Mouse (Mus musculus): Measurements from ENCODE around the gene Gm6583.

DNA sequence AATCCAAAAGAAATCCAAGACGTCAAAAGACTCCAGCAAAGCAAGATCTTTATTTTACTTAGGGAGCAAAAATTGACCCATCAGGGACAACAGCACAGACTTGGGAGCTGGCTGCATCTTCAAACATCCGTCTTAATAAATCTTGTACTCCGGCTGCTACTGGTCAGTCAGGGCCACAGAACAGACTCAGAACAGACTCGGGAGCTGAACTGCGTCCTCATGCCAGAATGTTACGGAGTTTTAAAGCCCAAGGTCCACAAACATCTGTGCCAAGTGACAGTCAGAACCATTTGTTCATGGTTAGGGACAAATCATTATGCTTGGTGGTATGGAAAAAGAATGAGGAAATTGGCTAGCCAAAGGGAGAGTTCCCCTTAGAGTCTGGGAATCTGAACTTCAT lies 32.6 kb downstream of the Gm6583 start:
- no peak for TF ChIP-seq GATA1 (IDR thresholded peaks at IDR 0.05; ENCODE audit: borderline replicate concordance, low read length)
- no peak for TF ChIP-seq FLI1 (IDR thresholded peaks at IDR 0.05; ENCODE audit: low read length)

Measured in megakaryocyte, embryonic 14.5 days (primary cell).